Mouse (Mus musculus) cerebellum, adult 11-12 months (tissue): Measurements from ENCODE around the gene Rhpn2.

Experiments used
- DNase-seq: peaks from one replicate; pipeline ENCODE4 v3.0.0; 2022

Gene Rhpn2

DNA sequence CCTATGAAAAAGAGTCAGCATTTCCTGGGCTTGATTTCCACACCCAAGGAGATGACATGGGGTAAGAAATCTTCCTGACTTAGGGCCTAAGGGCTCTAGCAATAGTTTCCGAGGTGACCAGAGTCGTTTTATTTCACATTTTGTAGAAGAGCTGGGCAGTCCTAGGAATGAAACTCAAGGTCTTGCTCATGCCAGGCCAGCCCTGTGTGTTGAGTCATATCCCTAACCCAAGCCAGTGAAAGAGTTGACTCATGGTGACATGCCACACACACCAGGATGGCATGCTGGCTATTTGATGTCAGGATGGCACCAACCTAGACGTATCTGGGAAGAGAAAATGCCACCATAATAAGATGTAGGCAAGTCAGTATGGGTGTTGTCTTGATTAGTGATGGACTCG lies 15.1 kb downstream of the Rhpn2 start:
- no peak for DNase-seq

DNA sequence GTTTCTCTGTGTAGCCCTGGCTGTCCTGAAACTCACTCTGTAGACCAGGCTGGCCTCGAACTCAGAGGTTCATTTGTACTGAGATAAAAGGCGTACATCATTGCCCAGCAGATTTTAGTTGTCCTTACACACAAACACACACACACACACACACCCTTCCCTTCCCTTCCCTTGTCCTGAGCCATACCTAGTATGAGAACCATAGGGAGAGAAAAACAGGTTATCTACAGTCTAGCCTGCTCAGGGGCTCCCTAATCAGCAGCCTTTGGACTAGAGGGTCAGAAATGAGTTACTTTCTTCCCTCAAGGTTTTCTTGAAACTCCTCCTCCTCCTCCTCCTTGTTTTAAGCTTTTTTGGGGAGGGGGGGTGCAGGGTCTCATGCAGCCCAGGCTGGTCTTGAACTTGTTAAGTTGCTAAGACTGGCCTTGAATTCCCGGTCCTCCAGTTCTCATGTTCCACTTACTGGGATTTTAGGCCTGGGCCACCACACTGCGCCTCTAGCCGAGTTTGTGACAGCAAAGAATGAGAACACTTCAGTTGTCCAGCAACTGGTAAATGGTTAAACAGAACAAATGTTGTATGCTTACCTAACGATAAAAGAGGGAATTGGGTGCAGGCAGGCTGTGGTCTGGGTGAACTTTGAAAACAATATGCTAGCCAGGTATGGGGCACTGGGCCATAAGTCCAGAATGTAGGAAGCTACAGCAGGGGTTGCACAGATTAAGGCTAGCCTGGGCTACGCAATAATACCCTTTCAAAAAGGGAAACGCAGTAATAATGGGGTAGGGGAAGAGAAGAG lies 16.1 kb downstream of the Rhpn2 start:
- no peak for DNase-seq

DNA sequence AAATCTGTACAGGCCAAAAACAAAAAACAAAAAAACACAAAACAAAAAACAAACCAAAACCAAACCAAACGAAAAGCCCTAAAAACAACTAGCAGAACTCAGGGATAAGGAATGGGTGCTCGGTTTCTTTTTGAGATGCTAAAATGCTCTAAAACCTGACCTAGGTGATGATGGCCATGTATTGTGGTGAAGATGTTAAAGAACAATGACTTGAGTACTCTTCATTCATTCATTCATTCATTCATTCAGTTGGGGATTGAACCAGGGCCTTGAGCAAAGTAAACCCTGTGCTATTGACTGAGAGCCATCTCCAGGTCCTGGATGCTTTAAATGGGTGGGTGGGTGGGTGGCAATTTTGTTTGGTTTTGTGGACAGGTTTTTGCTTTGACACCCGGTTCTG lies 17.2 kb downstream of the Rhpn2 start:
- DNase-seq: no peak

DNA sequence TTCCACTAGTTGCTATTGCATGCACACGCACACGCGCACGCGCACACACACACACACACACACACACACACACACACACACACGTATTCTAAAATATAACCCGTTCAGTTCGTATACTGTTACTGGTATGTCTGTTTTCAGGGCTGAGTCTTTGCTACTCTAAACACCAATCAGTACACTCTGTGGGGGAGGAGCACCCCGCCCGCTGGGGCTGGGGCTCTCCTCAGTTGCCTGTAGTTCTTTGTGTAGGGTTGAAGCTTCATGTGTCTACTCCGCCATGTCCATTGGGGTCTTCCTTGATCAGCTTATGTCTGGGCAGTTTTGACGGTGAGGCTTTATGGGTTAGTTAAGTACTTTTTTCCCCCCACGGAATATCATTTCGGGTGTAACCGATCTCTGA lies 19.3 kb downstream of the Rhpn2 start:
- no peak for DNase-seq

DNA sequence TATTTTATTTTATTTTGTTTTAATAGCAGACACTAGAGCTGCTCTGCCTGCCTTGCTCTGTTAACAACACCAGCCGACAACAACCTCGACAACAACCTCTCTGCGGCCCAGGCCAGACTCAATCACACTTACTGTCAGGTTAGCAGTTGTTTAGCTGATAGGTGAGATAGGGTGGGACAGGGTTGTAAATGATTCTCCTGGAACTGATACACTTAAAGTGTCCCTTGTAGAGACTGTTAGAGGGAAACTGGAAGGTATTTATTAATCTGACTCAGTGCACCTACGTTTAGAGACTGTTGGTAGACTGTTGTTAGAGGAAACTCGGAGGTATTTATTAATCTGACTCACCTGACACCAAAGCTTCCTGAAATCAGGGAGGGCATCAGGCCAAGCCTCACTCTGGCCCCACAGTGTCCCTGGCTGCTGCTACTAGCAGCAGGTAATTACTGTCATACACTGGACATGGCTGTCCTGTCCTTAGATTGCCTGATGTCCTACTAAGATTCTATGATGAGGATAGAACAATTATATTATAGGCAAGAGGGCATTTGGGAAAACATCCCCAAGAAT lies 21.4 kb downstream of the Rhpn2 start:
- no peak for DNase-seq

DNA sequence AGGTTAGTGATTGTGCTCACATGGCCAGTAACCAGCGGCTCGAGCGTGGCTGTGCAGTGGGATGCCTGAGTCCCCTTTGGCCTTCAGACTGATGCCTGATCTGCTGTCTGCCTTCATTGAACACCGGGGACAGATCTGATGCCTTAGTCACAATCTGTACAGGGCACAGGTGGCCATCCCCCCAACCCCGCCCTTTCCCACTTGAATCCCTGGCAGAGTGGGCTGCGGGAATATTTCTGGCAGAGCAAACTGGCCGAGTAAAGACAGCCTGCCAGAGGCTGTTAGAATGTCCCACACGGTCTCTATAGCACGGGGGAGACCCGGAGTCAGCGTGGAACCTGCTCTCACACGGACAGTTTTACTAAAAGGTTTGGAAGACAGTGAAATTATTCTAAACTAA lies 23.7 kb downstream of the Rhpn2 start:
- DNase-seq: peak; percentile 31

DNA sequence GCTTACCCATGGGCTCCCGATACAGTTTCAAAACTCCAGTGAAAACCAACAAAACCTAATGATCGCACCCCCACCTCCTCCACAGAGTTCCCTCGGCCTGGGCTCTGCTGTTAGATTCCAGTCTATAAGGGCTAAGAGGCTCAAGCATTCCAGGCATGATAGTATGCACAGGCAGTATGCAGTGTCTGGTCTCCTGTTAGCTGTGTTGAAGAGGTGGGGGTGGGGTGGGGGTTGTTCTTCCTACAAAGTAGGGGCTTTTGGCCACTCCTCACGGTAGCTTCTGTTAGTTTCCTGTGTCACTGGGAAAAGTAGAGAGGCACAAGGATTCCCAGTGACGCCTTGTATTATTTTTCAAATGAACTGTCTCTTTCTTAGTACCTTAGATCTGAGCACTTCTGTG lies 28.3 kb downstream of the Rhpn2 start:
- DNase-seq: no peak

DNA sequence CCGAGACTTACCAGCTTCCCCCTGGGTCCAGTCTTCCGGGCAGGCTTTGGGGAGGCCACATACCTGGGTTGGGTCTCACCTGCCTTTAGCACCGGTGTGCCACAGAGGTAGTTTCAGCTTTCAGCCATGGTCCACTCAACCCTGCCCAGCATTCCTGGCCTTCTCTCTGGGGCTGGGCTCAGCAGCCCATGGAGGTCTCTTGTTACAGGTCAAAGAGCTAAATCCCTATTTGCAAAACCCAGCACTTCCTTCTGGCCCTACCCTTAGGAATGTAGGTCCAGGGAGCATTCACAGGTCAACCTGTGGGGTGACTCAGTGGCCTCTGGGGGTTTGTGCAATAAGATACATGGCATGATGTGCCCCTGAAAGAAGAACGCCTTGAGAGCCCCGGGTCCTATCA lies 28.9 kb downstream of the Rhpn2 start:
- no peak for DNase-seq

DNA sequence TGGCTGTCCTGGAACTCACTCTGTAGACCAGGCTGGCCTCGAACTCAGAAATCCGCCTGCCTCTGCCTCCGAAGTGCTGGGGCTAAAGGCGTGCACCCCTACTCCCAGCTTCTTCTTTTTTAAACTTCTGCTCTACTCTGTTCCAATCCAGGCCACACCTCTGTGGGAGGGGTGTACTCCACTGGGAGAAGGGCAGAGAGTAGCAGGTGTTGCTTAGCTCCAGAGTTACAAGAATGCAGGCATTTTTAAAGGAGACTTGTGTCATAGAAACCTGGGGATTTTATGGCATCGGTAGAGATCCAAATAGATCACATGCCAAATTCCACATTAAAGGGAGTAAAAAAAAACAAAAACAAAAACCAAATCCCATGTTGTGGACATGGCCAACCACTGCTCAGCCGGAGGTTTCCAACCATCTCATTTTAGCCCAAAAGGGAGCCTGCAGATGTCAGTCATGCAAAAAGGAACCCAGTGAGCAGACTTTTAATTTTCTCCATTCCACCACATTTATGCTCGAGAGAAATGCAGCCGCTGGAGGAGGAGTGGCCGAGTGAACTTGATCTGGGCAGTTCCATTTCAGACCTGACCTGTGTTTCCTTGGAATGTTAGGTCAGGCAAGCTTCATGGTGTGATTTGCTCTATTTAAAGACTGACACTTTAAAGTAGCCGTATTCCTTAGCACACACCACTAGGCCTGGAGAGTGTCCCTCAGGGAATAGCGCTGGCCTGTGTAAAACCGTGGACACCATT lies 31.4 kb downstream of the Rhpn2 start:
- DNase-seq: no peak

DNA sequence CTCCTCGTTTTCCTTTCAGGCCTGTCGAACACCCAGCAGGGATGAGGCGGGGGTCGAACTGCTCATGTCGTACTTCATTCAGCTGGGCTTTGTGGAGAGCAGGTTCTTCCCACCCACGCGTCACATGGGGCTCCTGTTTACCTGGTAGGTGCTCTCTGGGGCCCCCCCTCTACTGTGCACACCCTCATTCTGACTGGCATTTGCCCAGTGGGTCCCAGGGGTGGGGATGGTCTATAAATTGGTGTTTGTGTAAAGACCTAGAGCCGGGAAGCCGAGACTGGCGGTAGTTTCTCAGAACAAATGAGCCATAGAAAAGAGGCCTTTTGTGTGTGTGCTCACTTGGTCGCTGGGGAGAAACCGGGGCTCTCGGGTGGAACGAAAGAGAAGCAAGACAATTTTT lies 37.1 kb downstream of the Rhpn2 start:
- no peak for DNase-seq

DNA sequence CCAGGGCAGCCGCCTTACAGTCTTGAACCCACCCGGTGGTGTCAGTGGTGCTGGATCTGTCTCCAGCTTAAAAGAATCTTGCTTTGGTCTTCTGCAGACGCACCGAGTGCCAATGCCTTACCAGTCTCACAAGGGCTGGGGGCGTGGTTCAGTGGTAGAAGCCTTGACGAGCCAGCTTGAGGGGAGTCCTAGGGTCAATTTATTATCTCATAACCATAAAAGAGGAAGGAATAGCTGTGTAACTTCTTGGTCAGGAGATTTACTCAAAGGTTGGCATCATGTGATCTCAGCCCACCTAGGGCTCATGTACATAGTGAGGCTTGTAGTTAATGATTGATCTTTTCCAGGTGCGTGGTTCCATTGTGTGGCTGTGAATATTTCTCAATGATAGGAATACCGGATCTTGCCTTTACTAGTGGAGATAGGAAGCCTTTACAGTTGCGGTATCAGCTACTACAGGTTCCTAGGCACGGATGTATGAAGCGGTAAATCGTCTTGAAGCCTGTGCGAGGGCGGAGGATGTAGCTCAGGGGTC lies 38.6 kb downstream of the Rhpn2 start:
- DNase-seq: no peak

DNA sequence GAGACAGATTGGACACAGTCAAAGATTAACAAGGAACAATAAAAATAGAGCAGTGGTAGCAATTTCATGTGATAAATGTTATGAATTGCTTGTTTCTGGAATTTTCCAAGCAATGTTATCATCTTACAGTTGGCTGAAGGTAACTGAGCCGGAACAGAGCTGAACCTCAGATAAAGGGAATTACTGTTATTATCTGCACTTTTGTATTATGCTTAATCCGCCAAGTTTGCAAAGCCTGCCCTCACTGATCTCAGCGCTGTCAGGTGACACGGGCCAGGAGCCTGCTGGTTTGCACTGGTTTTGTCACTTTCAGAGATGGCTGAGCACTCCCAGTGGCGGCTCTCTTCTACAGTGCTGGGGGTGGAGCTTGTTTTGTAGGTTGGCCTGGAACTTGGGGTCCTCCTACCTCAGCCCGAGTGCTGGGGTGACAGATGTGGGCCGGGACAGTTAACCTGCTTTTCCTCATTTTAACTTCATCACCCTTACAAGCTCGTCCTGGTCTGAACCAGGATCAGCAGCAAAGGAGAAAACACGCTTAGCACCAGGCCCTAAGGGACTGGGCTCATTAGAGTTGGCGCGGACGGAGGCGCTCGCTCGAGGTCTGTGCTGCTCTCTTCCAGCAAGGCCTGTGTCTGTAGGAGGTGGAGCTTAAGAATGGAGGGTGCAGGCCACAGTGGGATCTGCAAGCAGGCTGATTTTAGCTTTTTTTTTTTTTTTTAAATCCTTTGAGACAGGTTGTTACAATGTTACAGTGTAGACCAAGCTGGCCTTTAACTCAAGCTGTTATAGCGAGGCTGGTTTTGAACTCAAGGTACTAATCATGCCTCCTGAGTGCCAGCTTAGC lies 39.4 kb downstream of the Rhpn2 start:
- DNase-seq: no peak

DNA sequence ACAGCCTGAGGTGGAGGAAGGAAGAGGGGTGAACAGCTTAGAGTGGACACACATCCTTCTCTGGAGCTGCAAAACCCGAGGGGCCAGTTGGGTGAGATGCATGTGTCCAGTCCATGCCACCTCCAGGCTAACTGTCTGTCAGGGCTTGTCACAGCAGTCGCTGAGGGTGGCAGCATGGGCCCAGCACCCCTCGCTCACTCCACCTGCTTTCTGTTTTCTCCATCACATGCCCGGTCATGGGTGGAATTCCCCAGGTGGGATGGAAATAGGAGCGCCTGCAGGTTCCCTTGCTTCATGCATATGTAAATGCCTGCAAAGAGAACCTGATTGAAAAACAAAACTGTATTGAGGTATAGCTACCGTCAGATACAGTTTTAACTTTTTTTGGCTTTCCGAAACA lies 40.3 kb downstream of the Rhpn2 start:
- no peak for DNase-seq

DNA sequence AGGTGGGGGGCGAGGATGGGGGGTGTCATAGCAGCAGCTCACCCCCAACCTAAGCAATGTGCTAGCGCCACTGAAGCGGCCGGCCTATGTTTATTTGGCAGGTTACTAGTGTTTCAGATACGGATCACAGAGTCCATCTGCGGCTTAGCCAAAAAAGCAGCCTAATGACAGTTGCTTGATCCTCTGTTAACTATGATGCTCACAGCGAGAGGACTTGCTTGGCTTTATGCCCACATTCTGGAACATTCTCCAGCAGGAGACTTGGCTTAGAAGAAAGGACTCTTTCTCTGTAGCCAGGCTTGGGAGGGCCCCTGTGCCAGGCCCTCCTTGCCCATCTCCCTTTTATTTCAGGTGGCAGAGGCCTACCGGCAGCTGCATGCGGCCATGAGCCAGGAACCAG lies 42.7 kb downstream of the Rhpn2 start:
- peak; percentile 86 for DNase-seq

DNA sequence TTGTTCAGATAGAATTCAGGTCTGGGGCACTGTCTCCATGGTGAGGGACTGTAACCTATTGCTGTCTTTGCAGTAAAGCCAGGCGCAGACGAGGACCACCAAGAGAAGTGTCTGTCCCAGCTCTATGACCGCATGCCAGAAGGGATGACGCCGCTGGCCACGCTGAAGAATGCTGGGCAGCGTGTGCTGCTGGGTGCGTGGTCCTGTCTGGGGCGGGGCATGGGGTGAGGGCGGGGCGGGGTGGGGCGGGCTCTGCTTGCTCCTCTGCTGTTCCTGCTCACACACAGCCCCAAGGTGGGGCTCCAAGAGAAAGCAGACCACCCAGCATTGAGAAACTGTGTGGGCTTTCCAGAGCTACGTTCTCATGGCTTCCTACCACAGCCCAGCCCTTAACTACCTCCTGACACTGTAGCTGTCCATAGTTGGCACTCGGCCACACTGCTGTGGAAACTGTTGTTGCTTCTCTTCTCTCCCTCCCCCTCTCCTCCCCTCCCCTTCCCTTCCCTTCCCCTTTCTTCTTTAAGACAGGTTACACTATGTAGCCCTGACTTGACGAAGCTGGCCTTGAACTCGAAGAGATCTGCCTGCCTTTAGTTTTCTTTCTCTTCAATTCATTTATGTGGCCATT lies 45.6 kb downstream of the Rhpn2 start:
- DNase-seq: no peak

DNA sequence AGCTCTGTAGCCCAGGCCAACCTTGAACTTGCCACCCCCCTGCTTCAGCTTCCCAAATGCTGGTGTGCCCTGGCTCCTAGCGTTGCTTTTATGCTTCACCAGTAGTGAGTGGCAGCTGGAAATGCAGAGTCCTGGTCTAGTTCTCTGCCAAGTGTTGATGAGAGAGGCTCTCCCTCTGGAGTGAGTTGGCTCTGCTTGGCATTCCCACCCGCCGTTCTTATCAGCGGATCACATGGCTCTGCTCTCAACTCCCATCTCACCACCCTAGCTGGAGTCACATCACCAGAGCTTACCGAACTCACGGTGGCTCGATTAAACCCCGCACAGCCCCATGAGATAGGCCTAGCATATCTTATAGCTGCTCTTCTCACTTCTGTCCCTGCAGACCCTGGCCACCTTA lies 46.4 kb downstream of the Rhpn2 start:
- DNase-seq: no peak

DNA sequence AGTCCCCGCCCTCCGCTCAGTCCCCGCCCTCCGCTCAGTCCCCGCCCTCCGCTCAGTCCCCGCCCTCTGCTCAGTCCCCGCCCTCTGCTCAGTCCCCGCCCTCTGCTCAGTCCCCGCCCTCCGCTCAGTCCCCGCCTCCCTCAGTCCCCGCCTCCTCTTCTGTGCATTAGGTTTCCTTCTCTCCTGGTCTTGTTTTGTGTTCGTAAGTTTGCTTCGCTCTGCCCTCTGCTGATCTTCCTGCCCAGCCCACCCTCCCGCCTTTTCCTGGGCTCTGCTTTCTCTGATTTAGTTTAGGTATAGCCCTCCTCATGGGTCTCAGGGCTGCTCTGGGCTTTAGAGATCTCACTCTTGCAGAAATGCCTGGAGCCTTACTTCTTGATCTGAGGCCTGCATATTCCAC lies 47.9 kb downstream of the Rhpn2 start:
- DNase-seq: no peak

DNA sequence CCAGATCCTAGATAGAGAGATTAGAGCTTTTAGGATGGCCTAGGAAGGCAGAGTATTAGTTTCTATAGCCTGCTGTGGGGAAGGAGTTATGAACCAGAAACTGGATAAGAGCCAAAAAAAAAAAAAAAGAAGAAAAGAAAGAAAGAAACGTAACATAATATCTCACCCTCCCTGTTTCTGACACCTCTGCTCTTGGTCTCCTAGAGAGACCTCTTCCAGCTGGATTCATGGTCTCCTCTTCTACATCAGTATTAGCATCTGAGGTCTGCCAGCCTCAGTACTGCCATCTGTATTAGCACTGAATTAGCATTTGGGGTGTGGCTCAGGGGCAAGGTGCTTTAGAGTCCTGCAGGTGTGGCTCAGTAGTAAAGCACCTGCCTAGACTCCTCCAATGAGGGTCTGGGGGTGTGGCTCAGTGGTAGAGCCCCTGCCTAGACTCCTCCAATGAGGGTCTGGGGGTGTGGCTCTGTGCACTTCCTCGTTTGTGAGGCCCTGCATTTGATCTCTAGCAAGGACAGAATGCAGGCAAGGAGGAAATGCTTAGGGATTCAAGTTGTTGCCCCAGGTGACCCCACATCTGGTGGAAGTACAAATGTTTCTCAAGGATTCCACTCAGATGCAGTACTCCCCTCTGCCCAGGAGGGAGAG lies 48.9 kb downstream of the Rhpn2 start:
- no peak for DNase-seq

DNA sequence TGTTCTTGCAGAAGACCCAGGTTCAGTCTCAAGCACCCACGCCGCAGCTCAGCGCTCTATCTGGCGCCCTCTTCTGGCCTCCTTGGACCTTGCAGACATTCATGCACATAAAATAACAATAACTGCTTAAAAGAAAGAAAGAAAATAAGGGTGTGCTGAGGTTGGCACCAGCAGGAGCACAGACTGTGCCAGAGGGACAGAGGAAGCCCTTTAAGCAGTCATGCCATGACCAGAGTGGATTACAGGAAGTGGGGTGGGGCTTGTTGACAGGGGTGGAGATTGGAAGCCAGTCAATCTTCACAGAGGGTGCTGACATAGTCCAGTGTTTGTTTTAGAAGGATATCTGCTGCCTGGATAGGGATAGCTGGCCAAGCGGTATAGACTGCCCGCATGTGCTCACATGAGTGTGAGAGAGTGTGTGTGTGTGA lies 52.6 kb downstream of the Rhpn2 start:
- no peak for DNase-seq

DNA sequence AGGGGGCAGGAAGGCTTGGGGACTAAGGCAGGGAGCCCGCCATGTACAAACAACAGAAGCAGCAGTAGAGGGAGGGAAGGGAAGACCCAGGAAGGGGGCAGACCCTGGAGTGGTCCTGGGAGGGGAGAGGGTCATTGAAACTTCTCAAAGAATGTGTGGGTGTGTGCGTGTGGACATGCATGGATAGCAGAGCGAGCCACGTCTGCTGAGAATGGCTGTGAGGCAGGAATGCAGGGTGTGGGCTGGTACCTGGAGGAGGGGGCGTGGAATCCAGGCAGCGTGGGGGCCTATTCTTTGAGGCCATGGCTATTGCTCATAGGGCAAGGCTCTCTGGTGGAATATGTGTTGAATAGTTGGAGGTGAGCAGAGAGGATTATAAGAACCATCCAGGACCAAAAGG lies 54.7 kb downstream of the Rhpn2 start:
- no peak for DNase-seq

DNA sequence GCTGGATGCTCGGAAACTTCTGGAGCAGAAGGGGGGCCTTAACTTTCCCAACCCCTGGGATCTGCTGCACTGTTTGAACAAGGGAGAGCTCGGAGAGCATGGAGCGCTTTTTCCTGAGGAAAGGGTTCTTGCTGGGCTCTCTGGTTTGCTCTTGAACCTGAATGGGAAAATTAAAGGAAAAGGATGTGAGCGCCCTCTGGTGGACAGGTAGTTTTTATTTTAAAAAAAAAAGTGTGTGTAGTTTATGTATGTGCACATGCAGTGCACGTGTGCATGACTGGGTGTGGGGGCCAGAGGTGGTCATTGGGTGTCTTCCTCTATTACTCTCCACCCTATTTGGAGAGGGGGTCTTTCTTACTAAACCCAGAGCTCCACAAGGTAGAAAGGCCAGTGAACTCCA lies 59.0 kb downstream of the Rhpn2 start:
- no peak for DNase-seq
